Mouse (Mus musculus): ENCODE results near the gene Plekhb1. TPM values are rescaled to one million over a fixed set of nuclear protein-coding genes. Genes with fewer than 3 reads are reported as not detected.

Gene Plekhb1
- polyA plus RNA-seq, 1 experiment = 8.2 TPM

DNA sequence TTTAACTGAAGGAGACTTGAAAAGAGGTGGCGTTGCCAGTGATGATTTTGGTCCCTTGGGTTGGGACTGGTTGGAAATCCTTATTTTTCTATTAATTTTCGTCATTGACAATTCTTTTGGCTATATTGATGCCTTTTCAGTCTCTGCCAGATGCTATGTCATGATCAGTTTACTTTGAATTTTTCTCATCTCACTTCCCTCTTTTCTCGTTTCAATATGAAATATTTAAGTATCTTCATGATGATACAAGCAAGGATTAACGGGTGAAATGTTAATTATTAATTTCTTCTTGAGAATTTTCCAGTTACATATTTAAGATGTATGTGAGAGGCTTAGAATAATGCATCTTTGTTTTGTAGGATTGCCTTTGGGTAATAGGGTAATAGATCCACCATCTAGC is 53.3 kb downstream of the Plekhb1 start:
- H3K27me3 ChIP-seq (ENCODE audit: control insufficient read depth, insufficient read depth, low read length) = no peaks in the 10 kb centered on the region
- 0 out of 2 replicates have a peak, but pooled peaks cover 1% of the 10 kb centered on the region for H3K36me3 ChIP-seq (ENCODE audit: control insufficient read depth, insufficient read depth, low read length)
- TF ChIP-seq CTCF (IDR thresholded peaks at IDR 0.05; ENCODE audit: extremely low read depth, insufficient read length, insufficient replicate concordance, low read depth, low read length) (no peak), POLR2A (IDR thresholded peaks at IDR 0.05; ENCODE audit: low read depth, low read length) (no peak)
- H3K4me1 ChIP-seq (ENCODE audit: control insufficient read depth, insufficient read depth, insufficient read length, low read length) = peaks cover 7% of the 10 kb centered on the region
- peak overlapping the region; percentile 83 for H3K4me3 ChIP-seq (ENCODE audit: low read depth, low read length)
- H3K27ac ChIP-seq (ENCODE audit: insufficient read depth, low read depth, low read length) = peak overlapping the region; percentile 97
- 3% methylated on average over 4 of the region's 4 CpGs for WGBS

DNA sequence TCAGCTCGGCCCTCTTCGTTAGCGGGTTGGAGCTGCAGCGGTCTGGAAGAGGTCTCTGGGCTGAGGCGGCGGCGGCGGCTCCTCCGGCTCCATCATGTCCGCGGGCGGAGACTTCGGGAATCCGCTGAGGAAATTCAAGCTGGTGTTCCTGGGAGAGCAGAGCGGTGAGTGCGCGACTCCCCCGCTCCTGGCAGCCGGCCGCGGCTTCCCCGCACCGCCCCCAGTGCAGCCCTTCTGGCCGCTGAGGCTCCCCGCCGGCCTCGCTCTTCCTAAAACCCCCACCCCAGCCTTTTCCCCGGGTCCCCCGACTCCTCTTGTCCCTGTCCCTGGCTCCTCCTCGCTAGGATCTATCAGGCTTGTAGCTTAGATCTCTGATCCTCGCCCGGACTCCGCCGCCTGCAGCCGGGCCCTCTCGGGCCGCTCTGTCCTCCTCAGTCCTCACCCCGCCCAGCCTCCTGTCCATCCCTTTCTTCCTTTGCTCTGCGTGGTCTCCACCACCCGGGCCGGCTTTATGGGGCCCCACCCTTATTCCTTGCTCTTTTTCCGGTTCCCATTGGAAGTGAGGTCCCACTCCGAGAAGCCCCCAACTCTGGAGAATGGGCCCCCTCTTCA is 54.0 kb downstream of the Plekhb1 start, which contains the start of gene Mrpl48:
TSS of gene Mrpl48 (minus strand) at position 172 of the 612 bp plus-strand sequence.
- peak; percentile 44; the same call in 1 of the 2 replicates for TF ChIP-seq POLR2A (IDR thresholded peaks at IDR 0.05; ENCODE audit: low read depth, low read length)
- no peak for TF ChIP-seq CTCF (IDR thresholded peaks at IDR 0.05; ENCODE audit: extremely low read depth, insufficient read length, insufficient replicate concordance, low read depth, low read length)
- Histone ChIP-seq H3K27me3 (ENCODE audit: control insufficient read depth, insufficient read depth, low read length) (no peaks in the 10 kb centered on the region), H3K27ac (ENCODE audit: insufficient read depth, low read depth, low read length) (peak within 1 kb of the TSS; percentile 97), H3K36me3 (ENCODE audit: control insufficient read depth, insufficient read depth, low read length) (no peaks in the 10 kb centered on the region), H3K4me3 (ENCODE audit: low read depth, low read length) (peak within 1 kb of the TSS; percentile 83), H3K4me1 (ENCODE audit: control insufficient read depth, insufficient read depth, insufficient read length, low read length) (peaks cover 6% of the 10 kb centered on the region)
- under 1% methylated on average over 43 of the region's 43 CpGs for WGBS

DNA sequence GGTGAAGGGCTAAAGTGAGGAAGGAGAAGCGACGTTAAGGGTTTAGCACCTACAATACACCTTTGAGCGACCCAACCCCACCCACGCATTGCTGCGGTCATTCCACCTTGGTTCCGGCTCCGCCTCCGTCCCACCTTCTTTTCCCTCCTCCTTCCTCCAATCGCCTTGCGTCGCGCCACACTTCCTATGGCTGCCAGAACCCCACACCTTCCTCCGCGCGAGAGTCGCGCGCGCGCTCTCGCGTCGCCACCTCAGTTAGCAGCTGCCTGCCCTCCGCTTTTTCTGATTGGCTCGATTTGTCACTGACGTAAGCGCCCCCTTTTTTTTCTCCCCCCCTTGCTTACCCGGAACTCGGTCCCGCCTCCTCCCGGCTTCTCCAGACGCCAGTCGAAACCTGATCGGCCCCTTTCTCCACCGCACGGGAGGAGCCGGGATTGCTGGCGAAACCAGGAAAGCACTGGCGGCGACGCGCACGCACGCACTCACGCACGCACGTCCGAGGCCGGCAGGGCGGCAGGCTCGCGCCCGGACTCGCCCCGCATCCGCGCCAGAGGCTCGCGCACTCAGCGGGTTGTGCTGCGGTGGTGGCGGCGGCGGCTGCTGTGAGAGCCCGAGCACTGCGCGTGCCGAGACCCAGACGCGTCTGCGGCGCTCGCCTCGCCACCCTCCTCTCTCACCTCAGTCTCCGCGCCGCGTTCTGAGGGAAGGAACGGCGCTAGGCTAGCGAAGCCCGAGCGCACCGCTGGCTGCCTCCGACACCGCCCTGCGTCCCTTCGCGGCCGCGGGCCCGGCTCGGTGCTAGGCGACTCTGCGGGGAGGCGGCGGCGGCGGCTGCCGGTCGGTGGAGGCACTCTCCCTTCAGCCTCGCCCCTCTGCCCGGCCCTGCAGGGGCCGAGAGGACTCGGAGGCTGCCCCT is 54.7 kb downstream of the Plekhb1 start, which contains the start of gene Rab6a:
TSS of gene Rab6a (plus strand) at position 197 of the 916 bp plus-strand sequence.
- under 1% methylated on average over 103 of the region's 105 CpGs for WGBS
- peak within 1 kb of the TSS; percentile 83 for H3K4me3 ChIP-seq (ENCODE audit: low read depth, low read length)
- no peaks in the 10 kb centered on the region for H3K27me3 ChIP-seq (ENCODE audit: control insufficient read depth, insufficient read depth, low read length)
- H3K4me1 ChIP-seq (ENCODE audit: control insufficient read depth, insufficient read depth, insufficient read length, low read length) = peaks cover 3% of the 10 kb centered on the region; the same call in 1 of the 2 replicates
- TF ChIP-seq POLR2A (IDR thresholded peaks at IDR 0.05; ENCODE audit: low read depth, low read length) (peak; percentile 83), CTCF (IDR thresholded peaks at IDR 0.05; ENCODE audit: extremely low read depth, insufficient read length, insufficient replicate concordance, low read depth, low read length) (no peak)
- H3K27ac ChIP-seq (ENCODE audit: insufficient read depth, low read depth, low read length) = peak within 1 kb of the TSS; percentile 97
- no peaks in the 10 kb centered on the region for H3K36me3 ChIP-seq (ENCODE audit: control insufficient read depth, insufficient read depth, low read length)

DNA sequence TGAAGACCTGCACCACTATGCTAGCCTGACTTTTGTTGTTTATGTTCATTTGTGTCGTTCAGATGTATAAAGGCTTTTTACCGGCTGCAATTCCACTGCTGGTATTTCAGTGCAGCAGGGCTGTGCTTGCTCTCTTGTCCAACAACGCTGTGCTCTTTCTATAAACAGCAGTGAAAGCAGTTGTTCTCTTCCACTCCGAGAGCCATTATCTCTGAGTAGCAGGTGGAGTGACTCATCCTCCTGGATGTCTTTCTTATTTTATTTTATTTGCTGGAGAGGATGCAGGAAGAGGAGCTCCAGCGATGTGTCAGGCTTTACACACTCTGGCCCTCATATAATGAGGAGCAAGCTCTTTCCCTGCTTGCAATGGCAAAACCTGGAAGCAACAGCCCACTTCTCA is 62.0 kb downstream of the Plekhb1 start:
- TF ChIP-seq CTCF (IDR thresholded peaks at IDR 0.05; ENCODE audit: extremely low read depth, insufficient read length, insufficient replicate concordance, low read depth, low read length) (no peak), POLR2A (IDR thresholded peaks at IDR 0.05; ENCODE audit: low read depth, low read length) (no peak)
- no peak overlapping the region for H3K27ac ChIP-seq (ENCODE audit: insufficient read depth, low read depth, low read length)
- no peaks in the 10 kb centered on the region for H3K4me1 ChIP-seq (ENCODE audit: control insufficient read depth, insufficient read depth, insufficient read length, low read length)
- no peaks in the 10 kb centered on the region for H3K36me3 ChIP-seq (ENCODE audit: control insufficient read depth, insufficient read depth, low read length)
- H3K4me3 ChIP-seq (ENCODE audit: low read depth, low read length) = no peak overlapping the region
- no peaks in the 10 kb centered on the region for H3K27me3 ChIP-seq (ENCODE audit: control insufficient read depth, insufficient read depth, low read length)
- 71% methylated on average over 5 of the region's 5 CpGs for WGBS

DNA sequence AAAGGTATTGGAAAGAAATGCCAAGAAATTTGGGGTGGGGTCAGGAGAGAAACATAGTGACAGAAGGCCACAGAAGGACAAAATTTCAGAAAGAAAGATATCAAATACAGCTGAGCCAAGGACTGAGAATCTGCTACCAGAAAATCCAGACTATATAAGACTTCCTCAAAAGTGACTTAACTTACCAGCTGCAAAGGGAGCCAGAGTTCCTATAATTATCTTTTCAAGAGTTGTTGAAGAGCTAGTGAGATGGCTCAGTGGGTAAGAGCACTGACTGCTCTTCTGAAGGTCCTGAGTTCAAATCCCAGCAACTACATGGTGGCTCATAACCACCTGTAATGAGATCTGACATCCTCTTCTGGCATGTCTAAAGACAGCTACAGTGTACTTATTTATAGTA is 68.9 kb downstream of the Plekhb1 start:
- H3K36me3 ChIP-seq (ENCODE audit: control insufficient read depth, insufficient read depth, low read length) = no peaks in the 10 kb centered on the region

More for the DNA sequence above, 68.9 kb downstream of the Plekhb1 start:
- Histone ChIP-seq H3K4me3 (ENCODE audit: low read depth, low read length) (no peak overlapping the region), H3K27ac (ENCODE audit: insufficient read depth, low read depth, low read length) (no peak overlapping the region), H3K4me1 (ENCODE audit: control insufficient read depth, insufficient read depth, insufficient read length, low read length) (peaks cover 2% of the 10 kb centered on the region; the same call in 1 of the 2 replicates), H3K27me3 (ENCODE audit: control insufficient read depth, insufficient read depth, low read length) (no peaks in the 10 kb centered on the region)
- no peak for TF ChIP-seq CTCF (IDR thresholded peaks at IDR 0.05; ENCODE audit: extremely low read depth, insufficient read length, insufficient replicate concordance, low read depth, low read length)
- TF ChIP-seq POLR2A (IDR thresholded peaks at IDR 0.05; ENCODE audit: low read depth, low read length) = no peak

Other genes with a start within 250 kb of the Plekhb1 start
- 0.11 and 0.23 TPM in 2 replicates for gene Ucp3, start 189.4 kb downstream of the Plekhb1 start, polyA plus RNA-seq (2012; rRNA removed)
- 597 and 876 TPM in 2 replicates for gene Ucp2, start 169.1 kb downstream of the Plekhb1 start, polyA plus RNA-seq (2012; rRNA removed)
- gene Dnajb13, start 147.5 kb downstream of the Plekhb1 start, polyA plus RNA-seq (2012; rRNA removed) = 0.29 and 0.49 TPM in 2 replicates
- gene Coa4, start 125.3 kb downstream of the Plekhb1 start, polyA plus RNA-seq (2012; rRNA removed) = 9.4 and 14.8 TPM in 2 replicates
- 28.5 and 44.3 TPM in 2 replicates for gene Rab6a, start 55.0 kb downstream of the Plekhb1 start, polyA plus RNA-seq (2012; rRNA removed)
- gene Mrpl48, start 54.1 kb downstream of the Plekhb1 start, polyA plus RNA-seq (2012; rRNA removed) = 7.8 and 8.0 TPM in 2 replicates
- 28.2 and 43.9 TPM in 2 replicates for gene Fam168a, start 44.2 kb upstream of the Plekhb1 start, polyA plus RNA-seq (2012; rRNA removed)
- gene Relt, start 201.0 kb upstream of the Plekhb1 start, polyA plus RNA-seq (2012; rRNA removed) = 7.0 and 9.5 TPM in 2 replicates